Mouse (Mus musculus) midbrain, embryonic 11.5 days (tissue): ENCODE measurements around the gene Pnma1. TPM values are rescaled to one million over a fixed set of nuclear protein-coding genes. Genes with fewer than 3 reads are reported as not detected.

Source experiments
- ATAC-seq: fragments of 200-750 bp; cut with Nextera tagmentation; 2 replicates; pipeline ENCODE4 v1.8.0; 2017; ENCODE audit warnings: moderate TSS enrichment, moderate library complexity; ENCODE audit not compliant: low FRiP score
- DNase-seq: peaks from one replicate; pipeline ENCODE4 v3.0.0; 2015; ENCODE audit warnings: low spot score; ENCODE audit errors: missing footprints
- H3K27ac ChIP-seq: fragments of 300-500 bp; sonication (generic); 2 replicates; pipeline ENCODE4 v1.5.1; 2014; ENCODE audit warnings: low read depth, low read length
- H3K27me3 ChIP-seq: fragments of 300-500 bp; sonication (generic); 2 replicates; pipeline ENCODE4 v1.6.1; 2014; ENCODE audit warnings: mild to moderate bottlenecking, low read length, moderate library complexity, mixed read lengths; ENCODE audit not compliant: control insufficient read depth, insufficient read depth
- H3K36me3 ChIP-seq: fragments of 300-500 bp; sonication (generic); 2 replicates; pipeline ENCODE4 v1.6.1; 2014; ENCODE audit warnings: mild to moderate bottlenecking, low read length, moderate library complexity, mixed read lengths; ENCODE audit not compliant: control insufficient read depth, insufficient read depth
- H3K4me1 ChIP-seq: fragments of 300-500 bp; sonication (generic); 2 replicates; pipeline ENCODE4 v1.6.1; 2014; ENCODE audit warnings: low read length; ENCODE audit not compliant: control insufficient read depth, insufficient read depth
- H3K4me2 ChIP-seq: fragments of 300-500 bp; sonication (generic); 2 replicates; pipeline ENCODE4 v1.6.1; 2014; ENCODE audit warnings: mild to moderate bottlenecking, moderate library complexity
- H3K4me3 ChIP-seq: fragments of 300-500 bp; sonication (generic); 2 replicates; pipeline ENCODE4 v1.5.1; 2014; ENCODE audit warnings: low read depth, low read length
- H3K9ac ChIP-seq: fragments of 300-500 bp; sonication (generic); 2 replicates; pipeline ENCODE4 v1.6.1; 2014; ENCODE audit warnings: low read length
- H3K9me3 ChIP-seq: fragments of 300-500 bp; sonication (generic); 2 replicates; pipeline ENCODE4 v1.6.1; 2016; ENCODE audit warnings: low read length; ENCODE audit not compliant: control insufficient read depth
- WGBS: fragments of 180-500 bp; shearing (Covaris S2); extraction: QIAGEN DNeasy Blood & Tissue Kit; methylation state at CpG from one replicate; pipeline ENCODE4 v1.1.7; 2014; 5-methylcytosine and 5-hydroxymethylcytosine counted together
- polyA plus RNA-seq: library from polyadenylated mRNA; unstranded; fragments of >200 nt; fragmentation: Nextera tagmentation; extraction: Ambion mirVana; gene quantifications from 2 replicates; pipeline ENCODE4 v1.2.1, GENCODE M21; 2014

Gene Pnma1
- polyA plus RNA-seq, 1 experiment from 2014 or later: 3.4 TPM

GRCm38 (mm10) chr12:84180701-84181435 is 32.6 kb upstream of the Pnma1 start:
- H3K27me3 ChIP-seq: no peaks in the 10 kb centered on the region
- H3K4me2 ChIP-seq: no peak overlapping the region
- H3K4me3 ChIP-seq: no peak overlapping the region
- H3K27ac ChIP-seq: no peak overlapping the region
- H3K36me3 ChIP-seq: no peaks in the 10 kb centered on the region
- H3K4me1 ChIP-seq: peaks cover 23% of the 10 kb centered on the region
- no peak overlapping the region; the same call in 1 of the 2 replicates for H3K9ac ChIP-seq
- WGBS: 80% methylated on average over 8 of the region's 8 CpGs
- ATAC-seq (no peak), DNase-seq (no peak)
- no peaks in the 10 kb centered on the region for H3K9me3 ChIP-seq

DNA sequence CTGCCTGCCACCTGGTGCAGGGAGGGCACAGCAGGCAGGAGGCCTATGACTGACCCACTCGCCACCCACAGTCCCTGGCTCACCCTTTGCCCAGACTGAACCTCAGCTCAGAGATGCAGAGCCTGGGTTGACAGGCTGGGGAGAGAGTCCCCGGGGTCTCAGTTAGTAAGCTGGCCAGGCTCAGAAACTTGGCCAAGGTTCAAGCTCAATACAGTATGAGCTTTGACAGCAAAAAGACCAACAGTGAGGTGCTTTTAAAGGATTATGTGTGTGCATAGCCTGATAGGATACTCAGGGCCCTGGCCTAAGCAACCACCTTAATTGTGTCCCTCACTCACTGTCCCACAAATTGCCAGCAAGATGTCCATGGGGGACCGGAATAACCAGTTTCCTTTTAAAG is 31.8 kb upstream of the Pnma1 start:
- Histone ChIP-seq H3K27ac (no peak overlapping the region), H3K4me1 (peaks cover 31% of the 10 kb centered on the region), H3K4me3 (no peak overlapping the region), H3K9me3 (no peaks in the 10 kb centered on the region), H3K36me3 (no peaks in the 10 kb centered on the region), H3K27me3 (no peaks in the 10 kb centered on the region), H3K9ac (no peak overlapping the region), H3K4me2 (no peak overlapping the region)
- 86% methylated on average over 3 of the region's 3 CpGs for WGBS
- ATAC-seq (no peak), DNase-seq (no peak)

GRCm38 (mm10) chr12:84178652-84179445 is 30.6 kb upstream of the Pnma1 start:
- Histone ChIP-seq H3K9me3 (no peaks in the 10 kb centered on the region), H3K27ac (no peak overlapping the region), H3K4me2 (no peak overlapping the region), H3K27me3 (no peaks in the 10 kb centered on the region), H3K36me3 (no peaks in the 10 kb centered on the region), H3K4me3 (no peak overlapping the region), H3K9ac (no peak overlapping the region), H3K4me1 (peaks cover 32% of the 10 kb centered on the region)
- DNase-seq (no peak), ATAC-seq (no peak)
- WGBS: 66% methylated on average over 10 of the region's 10 CpGs

- H3K36me3 ChIP-seq: peaks cover 1% of the 10 kb centered on the region; the same call in 1 of the 2 replicates
- H3K4me3 ChIP-seq: no peak overlapping the region
- H3K9ac ChIP-seq: no peak overlapping the region
- no peak overlapping the region for H3K4me2 ChIP-seq
- ATAC-seq: no peak
- no peak overlapping the region for H3K27ac ChIP-seq
- H3K4me1 ChIP-seq: peaks cover 32% of the 10 kb centered on the region
- DNase-seq: no peak
- H3K9me3 ChIP-seq: no peaks in the 10 kb centered on the region
- H3K27me3 ChIP-seq: no peaks in the 10 kb centered on the region
- WGBS: 70% methylated on average over 1 of the region's 1 CpGs
Measured at GRCm38 (mm10) chr12:84178052-84178451, 29.8 kb upstream of the Pnma1 start.

DNA sequence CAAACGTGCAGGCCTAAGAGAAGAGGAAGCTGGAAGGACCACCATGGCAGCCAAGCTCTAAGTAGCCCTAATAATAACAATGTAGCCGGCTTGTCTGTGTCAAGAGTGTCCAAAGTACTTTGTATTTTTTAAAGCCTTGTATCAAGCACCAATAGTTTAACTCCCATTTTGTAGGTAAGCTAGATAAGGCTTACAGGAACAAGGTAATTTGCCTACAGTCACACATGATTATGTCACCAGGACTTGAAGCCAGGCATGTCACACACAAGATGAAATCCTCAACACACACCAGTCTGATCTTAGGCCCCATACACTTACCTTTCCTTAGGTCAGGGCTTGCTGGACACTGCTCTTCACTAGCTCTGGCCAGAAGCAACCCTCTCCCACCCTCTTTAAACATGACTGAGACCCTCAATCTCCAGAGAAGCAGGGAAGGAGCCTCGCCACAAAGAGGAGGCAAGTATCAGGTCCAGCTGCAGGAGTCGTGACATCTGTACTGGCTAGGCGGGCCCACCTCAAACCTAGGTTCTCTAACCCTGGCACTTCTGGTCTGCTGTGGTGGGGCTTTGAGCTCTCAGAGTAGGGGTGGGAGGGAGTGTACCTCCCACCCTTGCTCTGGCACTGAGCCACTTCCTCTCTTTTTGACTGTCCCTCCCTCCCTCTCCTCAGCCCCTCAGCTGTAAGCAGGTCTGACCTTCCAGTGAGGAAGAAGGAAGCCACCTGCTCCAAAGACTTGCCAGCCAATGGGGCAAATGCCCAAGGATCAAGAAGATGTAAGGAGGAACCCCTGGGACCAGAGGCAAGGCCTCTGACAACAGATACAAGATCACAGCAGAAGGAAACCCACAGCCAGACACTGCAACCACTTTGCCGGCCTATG is 28.8 kb upstream of the Pnma1 start:
- ATAC-seq (no peak), DNase-seq (peak; percentile 85)
- no peaks in the 10 kb centered on the region for H3K9me3 ChIP-seq
- H3K4me3 ChIP-seq: no peak overlapping the region
- peaks cover 3% of the 10 kb centered on the region; the same call in 1 of the 2 replicates for H3K36me3 ChIP-seq
- peaks cover 32% of the 10 kb centered on the region for H3K4me1 ChIP-seq
- no peak overlapping the region for H3K4me2 ChIP-seq
- H3K27ac ChIP-seq: no peak overlapping the region
- peak overlapping the region; percentile 31; the same call in 1 of the 2 replicates for H3K9ac ChIP-seq
- H3K27me3 ChIP-seq: no peaks in the 10 kb centered on the region
- WGBS: 36% methylated on average over 6 of the region's 6 CpGs

GRCm38 (mm10) chr12:84176126-84176769 is 28.0 kb upstream of the Pnma1 start:
- Histone ChIP-seq H3K9me3 (no peaks in the 10 kb centered on the region), H3K4me2 (peak overlapping the region; percentile 55), H3K4me3 (peak overlapping the region; percentile 30), H3K36me3 (peaks cover 3% of the 10 kb centered on the region; the same call in 1 of the 2 replicates), H3K27ac (peak overlapping the region; percentile 69), H3K27me3 (no peaks in the 10 kb centered on the region), H3K9ac (peak overlapping the region; percentile 69), H3K4me1 (peaks cover 29% of the 10 kb centered on the region)
- peak; percentile 59 for ATAC-seq
- 3% methylated on average over 13 of the region's 13 CpGs for WGBS
- DNase-seq: no peak

DNA sequence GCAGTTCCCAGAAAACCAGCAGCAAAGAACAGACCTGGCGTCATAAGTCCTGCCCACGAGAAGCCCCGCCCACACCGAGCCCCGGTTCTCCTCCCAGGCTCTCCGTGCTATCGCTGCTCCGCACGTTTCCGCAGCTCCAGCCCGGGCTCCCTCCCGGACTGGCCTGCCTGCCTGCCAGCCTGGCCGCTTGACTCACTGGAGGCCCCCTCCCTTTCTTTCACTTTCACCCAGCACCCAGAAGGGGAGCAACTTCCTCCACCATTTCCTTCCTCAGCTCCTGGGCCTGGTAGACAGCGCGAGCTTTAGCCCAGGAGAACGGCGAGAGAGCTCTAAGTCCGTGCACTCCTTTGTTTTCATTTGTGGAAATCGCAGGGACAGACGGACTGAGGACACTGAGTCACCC is 27.4 kb upstream of the Pnma1 start:
- Histone ChIP-seq H3K4me1 (peaks cover 24% of the 10 kb centered on the region), H3K9ac (peak overlapping the region; percentile 69), H3K4me2 (peak overlapping the region; percentile 55), H3K27ac (peak overlapping the region; percentile 69), H3K4me3 (peak overlapping the region; percentile 30), H3K9me3 (no peaks in the 10 kb centered on the region), H3K27me3 (no peaks in the 10 kb centered on the region), H3K36me3 (peaks cover 3% of the 10 kb centered on the region; the same call in 1 of the 2 replicates)
- ATAC-seq: peak; percentile 83
- DNase-seq: peak; percentile 94
- WGBS: 1% methylated on average over 20 of the region's 20 CpGs

DNA sequence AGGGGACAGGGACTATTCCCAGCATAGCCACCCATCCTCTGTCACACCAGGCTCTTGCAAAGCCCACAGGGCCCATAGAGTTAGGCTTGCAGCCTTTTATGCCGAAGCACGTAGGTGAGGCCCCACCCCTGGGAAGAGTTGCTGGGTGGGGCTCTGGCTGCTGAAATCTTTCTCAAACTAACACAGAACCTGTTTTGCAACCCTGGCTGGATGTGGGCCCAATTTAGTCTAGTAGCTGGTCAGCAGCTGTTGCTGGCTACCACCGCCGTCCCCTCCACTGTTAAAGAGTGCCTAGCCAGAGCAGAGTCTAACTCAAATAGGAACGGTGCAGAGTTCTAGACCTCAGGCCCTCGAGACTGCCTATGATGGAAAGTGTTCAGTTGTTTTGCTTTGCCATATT is 26.6 kb upstream of the Pnma1 start:
- H3K36me3 ChIP-seq: peaks cover 3% of the 10 kb centered on the region; the same call in 1 of the 2 replicates
- no peaks in the 10 kb centered on the region for H3K9me3 ChIP-seq
- ATAC-seq (no peak), DNase-seq (no peak)
- H3K9ac ChIP-seq: no peak overlapping the region
- peaks cover 24% of the 10 kb centered on the region for H3K4me1 ChIP-seq
- H3K27me3 ChIP-seq: no peaks in the 10 kb centered on the region
- H3K4me2 ChIP-seq: no peak overlapping the region
- WGBS: 92% methylated on average over 6 of the region's 6 CpGs
- H3K27ac ChIP-seq: no peak overlapping the region
- H3K4me3 ChIP-seq: no peak overlapping the region
